Mouse (Mus musculus): ENCODE data around the gene Gm21738.
"Not testable (repeated sequence)": the region's sequence is repeated elsewhere in the genome, so short reads cannot be mapped to it uniquely, and the experiment has no call there.

The Gm21738 gene

DNA sequence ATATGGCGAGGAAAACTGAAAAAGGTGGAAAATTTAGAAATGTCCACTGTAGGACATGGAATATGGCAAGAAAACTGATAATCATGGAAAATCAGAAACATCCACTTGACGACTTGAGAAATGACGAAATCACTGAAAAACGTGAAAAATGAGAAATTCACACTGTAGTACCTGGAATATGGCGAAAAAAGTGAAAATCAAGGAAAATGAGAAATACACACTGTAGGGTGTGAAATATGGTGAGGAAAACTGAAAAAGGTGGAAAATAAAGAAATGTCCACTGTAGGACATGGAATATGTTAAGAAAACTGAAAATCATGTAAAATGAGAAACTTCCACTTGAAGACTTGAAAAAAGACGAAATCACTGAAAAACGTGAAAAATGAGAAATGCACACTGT is at the start of gene Gm21738:
Gm21738 (minus strand) TSS at position 101 of the 400 bp plus-strand sequence.
- not testable (repeated sequence) for DNase-seq (ENCODE audit: low read depth, low spot score)

DNA sequence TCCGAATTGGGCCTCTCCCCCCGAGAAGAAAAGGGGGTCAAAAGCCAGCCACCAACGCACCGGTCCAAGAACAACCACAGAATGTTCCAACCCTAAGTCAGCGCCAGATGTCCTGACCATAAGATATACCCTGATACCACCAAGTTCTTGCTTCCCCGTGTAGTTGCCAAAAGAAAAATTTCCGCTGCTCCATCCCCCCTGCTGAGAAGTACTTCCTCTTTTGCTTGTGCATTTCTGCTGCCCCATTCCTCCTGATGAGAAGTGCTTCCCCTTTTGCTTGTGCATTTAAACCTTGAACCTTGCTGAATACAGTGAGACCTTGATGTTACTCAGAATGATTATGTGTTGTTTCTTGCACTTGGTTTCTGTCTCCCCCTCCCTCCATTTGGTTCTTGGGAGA is 35.0 kb downstream of the Gm21738 start:
- DNase-seq (ENCODE audit: low read depth, low spot score): peak; percentile 17

Data from R1 (cell line).